Mouse (Mus musculus): ENCODE measurements around the gene Sema5a.

Sema5a gene

GRCm38 (mm10) chr15:32254806-32255205 lies 10.2 kb downstream of the Sema5a start:
- no peak for DNase-seq

- DNase-seq, result no peak
Measured at GRCm38 (mm10) chr15:32257340-32257739, 12.7 kb downstream of the Sema5a start.

DNA sequence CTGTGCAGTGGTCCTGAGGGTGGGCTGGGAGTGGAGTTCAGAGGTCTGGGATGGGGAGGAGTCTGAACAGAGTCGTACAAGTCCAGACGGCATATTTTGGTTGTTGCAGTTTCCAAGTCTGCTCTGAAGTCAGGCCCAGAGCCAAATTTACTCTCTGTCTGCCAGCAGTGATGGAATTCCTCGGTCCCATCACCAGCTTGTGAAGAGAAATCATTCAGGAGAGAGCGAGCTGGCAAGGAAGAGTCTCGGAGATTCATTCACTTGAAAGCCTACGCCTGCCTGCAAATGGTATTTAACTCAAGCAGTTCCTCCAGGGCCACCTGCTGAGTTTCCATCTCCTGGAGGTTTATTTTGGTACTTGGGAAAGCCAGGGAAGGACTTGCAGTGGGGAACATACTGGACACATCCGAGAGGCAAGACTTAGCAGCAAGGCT lies 13.3 kb downstream of the Sema5a start:
- no peak for DNase-seq

DNA sequence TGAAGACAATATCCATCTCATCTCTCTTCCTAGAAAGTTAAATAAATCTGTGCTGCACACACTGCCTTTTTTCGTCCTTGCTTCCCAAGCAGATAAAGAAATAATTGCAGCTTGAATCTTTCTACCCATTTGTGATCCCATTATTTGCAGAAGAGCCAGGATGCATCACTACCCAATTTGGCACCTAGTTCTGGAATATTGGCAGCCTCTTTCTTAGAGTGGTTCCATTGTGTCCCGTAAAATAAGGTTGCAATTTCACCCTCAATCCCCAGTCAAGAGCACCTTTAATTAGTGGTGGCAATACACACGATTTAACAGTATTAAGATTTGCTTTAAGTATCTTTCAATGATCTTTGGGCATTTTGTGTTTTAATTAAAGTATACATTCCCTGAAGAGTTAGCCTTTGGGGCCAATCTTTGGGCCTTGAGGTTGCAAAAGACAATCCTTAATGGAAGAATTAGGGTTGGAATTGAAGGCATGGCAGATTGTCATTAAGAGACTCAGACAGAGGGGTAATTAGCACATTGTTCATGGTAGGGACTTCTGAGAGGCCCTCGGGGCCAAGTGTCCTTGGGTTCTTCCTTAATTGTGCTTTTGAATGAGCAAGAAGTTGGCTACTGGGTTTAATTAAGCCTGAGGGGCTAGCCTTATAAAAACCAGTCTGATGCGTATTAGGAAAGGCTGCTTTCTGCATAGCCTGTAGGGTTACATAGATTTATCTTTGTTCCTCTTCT lies 14.9 kb downstream of the Sema5a start:
- no peak for DNase-seq

- DNase-seq, result no peak
Measured at GRCm38 (mm10) chr15:32260942-32261341, 16.3 kb downstream of the Sema5a start.

GRCm38 (mm10) chr15:32263651-32264050 lies 19.0 kb downstream of the Sema5a start:
- no peak for DNase-seq

DNA sequence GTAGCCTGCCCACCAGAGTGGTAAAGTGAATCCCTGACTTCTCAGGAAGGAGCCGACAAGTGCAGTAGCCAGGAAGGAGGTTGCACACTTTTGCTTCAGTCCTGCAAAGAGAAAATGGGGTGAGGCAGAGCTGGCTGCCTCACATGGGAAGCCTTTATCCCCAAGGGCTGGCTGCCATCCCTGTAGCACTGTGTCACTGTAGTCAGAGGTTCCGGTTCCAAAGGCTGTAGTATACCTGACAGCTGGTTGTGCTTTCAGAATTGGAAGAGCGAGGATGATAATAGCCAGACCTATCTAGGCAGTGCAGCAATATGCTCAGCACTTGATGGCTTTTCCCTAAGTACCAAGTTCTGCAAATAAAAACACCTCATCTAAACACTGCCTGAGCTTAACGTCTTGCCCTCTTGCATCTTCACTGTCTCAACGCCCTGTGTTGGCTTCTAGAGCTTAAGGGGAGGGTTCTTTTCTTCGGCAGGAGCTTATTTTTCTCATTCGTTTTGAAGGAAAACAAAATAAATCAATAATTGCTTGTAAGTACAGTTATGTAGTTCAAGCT lies 20.3 kb downstream of the Sema5a start:
- DNase-seq, result no peak

DNA sequence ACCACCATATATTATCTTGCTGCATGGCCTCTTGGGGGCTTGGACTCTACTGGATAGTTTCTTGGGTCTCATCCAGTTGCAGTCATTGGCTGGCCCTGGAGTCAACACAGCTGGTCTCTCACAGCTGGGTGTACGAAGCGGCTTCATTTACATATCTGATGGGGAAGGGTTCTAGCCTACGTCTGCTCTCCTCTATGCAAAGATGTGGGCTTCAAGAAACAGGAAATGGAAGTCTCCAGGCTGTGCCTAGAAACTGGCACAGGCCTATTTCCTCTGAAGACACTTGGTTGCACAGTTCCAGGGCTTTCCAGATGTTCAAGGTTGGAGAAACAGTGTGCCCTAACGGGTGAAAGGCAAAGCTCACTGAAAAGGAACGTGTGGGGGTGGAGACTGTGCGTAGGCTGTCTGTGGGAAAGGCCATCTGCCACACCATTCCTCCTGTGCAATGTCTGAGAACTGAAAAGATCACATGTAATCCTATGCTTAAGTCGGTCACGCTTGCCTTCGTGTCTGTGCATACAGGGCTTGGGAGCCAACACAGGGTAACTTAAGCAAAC lies 20.8 kb downstream of the Sema5a start:
- DNase-seq, result no peak

DNA sequence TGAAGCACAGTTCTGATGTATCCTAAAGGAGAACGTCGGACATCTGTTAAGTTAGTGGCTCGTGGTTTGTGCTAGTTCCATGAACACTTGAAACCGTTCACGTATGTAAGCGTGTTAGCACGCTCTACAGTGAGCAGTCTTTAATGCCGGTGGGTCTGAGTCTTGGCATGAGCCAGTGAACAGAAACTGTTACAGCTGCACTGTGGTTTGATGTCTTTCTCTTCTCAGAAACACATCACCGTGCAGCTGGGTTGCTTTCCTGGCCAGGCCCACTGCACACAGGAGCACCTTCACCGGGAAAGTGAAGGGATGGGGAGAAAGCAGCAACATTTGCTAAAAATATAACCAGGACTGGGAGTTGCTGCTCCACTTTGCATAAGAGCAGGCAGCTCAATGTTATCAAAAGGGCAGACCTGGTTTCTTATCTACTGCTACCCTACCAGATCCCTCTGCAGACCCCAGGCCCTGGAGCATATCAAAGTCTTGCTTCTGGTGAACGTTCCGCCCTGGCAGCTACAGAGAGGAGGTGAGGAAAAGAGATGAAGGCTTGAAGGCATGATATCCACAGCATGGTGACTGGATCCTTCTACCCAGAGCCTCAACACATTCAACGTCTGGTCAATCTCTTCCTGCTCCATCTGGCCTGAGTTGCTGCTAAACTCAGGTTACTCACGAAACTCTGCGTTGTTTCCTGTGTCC lies 21.7 kb downstream of the Sema5a start:
- DNase-seq, result no peak

DNA sequence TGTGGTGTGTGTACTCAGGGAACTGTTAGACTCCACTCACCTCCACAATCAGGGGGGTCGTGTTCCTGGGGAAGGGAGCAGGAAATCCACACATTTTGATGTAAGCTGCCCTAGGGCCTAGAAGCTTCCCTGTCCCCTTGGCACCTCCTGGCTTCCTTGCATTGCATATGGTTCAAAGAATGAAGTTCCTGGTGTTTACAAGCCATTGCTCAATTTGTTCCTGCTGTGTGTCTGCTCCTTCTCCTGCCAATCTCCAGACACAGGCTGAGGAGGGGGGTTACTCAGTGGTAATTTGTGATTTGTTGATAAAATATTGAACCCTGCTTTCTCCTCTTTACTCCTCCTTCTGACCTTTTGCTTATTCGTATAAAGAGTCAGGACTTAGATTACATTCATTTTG lies 25.5 kb downstream of the Sema5a start:
- no peak for DNase-seq

DNA sequence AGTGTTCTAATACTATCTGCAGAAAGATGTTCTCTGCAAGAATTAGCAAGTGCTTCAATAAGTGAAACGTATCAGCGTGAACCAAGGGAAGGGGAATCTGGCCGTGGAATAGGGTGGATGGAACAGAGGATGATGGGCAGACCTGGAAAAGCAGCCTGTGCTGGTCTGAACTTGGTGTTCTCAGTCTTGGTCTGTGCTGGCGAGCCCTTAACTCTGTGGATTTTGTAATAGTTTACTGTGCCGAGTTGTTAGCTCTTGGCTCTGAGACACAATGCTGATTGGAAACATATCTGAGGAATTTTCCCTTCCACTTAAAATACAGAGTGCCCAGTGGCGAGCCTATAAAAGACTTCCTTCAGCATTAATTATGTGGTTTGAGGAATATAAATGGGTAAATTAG lies 29.3 kb downstream of the Sema5a start:
- DNase-seq, result no peak

GRCm38 (mm10) chr15:32275020-32275419 lies 30.4 kb downstream of the Sema5a start:
- no peak for DNase-seq

DNA sequence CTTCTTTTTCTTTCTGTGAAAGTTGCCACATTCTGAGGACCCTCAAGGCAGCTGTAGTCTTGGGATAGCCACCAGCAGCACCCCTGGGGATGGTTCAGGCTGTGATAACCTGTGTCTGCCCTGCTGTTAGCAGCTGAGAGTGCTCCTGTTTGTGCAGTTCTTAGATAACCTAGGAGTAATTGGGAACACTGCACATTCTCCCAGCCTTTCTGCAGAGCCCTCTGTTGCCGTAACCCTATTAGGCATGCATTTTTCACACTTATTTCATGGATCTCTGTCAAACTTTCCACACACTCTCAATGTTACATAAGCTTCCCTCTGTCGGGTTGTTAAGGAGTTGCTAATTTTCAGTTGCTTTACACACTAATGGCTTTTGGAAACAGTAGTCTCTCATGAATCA lies 34.0 kb downstream of the Sema5a start:
- DNase-seq, result no peak

DNA sequence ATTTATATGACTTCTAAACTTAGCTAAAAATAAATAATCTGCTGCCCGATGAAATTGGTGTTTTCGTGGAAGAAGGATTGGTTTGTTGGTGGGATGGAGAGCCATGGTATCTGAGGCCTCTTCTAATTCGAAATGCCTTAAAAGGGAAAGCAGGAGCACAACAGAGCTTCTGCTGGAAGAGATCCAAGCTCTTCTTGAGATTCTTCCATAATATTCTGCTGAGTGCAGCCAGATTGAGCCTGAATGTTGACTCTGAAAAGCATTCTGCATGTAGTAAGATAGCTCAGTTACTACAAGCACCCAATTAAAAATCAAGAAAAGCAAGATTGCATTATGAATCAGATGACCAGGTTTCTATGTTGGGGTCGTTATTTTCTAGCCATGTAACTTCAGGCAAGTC lies 36.8 kb downstream of the Sema5a start:
- no peak for DNase-seq

GRCm38 (mm10) chr15:32284688-32285087 lies 40.1 kb downstream of the Sema5a start:
- DNase-seq, result no peak

DNA sequence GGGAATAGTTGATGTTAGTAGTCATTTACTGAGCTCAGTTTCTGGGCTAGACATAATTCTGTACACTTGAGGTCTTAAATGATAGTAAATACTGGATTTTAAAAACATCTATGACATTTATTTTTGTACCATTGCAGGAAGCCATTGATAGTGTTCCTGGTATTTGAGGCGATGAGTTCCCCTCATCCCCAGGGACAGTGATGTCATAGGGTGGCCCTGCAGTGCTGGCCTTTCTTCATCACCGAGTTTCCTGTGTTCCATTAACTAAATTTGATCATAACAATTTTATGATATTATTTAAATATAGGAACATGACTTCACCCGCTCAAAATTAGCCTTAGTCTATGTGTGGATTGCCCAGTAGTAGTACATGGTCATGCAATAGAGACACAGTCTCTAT lies 41.7 kb downstream of the Sema5a start:
- no peak for DNase-seq

- no peak for DNase-seq
Measured at GRCm38 (mm10) chr15:32288480-32288879, 43.9 kb downstream of the Sema5a start.

DNA sequence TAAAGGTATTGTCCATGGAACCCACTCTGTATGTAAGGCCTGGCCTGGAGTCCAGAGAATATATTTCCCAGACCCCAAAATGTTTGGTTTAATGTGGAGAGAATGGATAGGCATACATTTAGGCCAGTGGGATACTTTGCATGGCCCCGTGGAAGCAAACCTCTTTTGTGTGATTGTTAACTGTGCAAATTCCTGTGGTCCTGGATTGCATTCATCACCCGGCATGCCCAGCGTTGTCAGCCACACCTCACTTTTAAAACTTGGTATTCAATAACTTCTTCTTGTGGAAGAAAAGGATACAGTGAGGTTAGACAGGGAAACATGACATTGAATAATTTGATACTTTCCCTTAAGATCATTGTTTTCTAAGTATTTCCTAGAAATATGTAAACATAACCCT lies 46.4 kb downstream of the Sema5a start:
- DNase-seq, result no peak

DNA sequence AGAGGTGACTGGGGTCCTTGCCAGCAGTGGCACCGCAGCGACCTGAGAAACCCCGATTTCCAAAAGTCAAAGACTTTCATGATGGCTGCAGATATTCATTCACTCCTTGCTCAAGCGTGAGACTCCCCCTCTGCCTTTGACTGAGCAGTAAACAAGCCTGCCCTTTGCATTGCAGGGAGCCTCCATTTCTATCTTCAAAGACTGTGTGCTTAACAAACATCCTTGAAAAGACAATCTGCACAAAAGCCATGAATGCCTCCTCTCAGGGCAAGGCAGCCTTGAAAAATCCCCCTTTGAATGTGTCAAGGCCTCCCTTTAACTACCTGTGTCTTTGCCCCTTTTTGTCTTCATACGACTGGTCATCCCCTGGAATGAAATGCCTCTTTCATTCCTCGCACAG lies 51.9 kb downstream of the Sema5a start:
- DNase-seq, result no peak

- DNase-seq, result no peak
Measured at GRCm38 (mm10) chr15:32297266-32297665, 52.7 kb downstream of the Sema5a start.

- DNase-seq, result no peak
Measured at GRCm38 (mm10) chr15:32298525-32298924, 53.9 kb downstream of the Sema5a start.

DNA sequence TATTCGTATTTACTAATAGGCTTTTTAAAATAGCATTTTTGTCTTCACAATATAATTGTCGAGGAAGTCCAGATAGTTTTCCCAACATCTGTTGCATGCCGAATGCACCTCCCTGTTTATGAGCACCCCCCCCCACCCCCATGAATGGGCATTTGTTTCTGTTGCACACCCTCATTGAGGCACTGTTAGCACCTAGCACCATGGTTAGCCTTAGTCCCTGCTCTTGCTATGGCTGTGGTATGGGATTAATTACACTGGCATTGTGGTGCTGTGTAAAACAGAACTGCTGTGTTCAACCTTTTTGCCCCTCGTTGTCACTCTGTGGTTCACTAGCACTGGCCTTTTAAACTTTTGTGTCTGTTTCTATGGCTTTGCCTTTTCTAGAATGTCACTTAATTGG lies 56.4 kb downstream of the Sema5a start:
- no peak for DNase-seq

GRCm38 (mm10) chr15:32306557-32307243 lies 62.1 kb downstream of the Sema5a start:
- no peak for DNase-seq

Data from thymus, postnatal 36 days (tissue).